Mouse (Mus musculus) cerebellum, adult 9-10 months (tissue): ENCODE data around the gene Atp11a.

Experiments
- DNase-seq: peaks from one replicate; pipeline ENCODE4 v3.0.0; 2022

The Atp11a gene

GRCm38 (mm10) chr8:12825236-12825635 lies 68.4 kb downstream of the Atp11a start:
- no peak for DNase-seq

- DNase-seq, result no peak
Observed at GRCm38 (mm10) chr8:12825686-12826237, 68.9 kb downstream of the Atp11a start.

DNA sequence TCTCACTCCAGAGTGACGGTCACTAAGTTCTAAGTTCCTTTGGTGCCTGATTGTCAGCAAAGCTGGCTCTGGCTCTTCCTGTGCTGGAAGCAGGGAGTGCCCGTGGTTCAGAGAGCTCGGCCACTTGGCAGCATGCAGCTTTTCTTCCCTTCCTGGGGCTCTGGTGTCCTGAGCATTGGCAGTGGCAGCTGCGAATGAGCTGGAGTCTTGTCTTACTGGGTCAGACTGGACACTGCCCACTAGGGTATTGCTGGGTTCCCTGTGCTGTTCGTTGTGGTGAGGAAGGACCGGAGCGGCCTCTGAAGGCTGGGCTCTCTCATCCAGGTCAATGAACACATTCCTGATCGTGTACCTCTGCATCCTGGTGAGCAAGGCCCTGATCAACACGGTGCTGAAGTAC lies 70.3 kb downstream of the Atp11a start:
- no peak for DNase-seq

DNA sequence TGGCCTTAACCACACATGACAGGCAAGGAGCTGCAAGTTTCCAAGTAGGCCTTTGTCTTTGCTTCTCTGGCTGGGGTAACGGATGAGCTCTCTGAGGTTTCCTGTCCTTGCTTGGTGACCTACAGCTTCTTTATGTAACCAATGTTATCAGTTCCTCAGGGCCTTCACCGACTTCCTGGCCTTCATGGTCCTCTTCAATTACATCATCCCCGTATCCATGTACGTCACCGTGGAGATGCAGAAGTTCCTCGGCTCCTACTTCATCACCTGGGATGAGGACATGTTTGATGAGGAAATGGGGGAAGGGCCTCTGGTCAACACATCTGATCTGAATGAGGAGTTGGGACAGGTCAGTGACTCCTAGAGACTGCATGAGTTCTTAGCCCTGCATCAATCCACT lies 71.5 kb downstream of the Atp11a start:
- no peak for DNase-seq

DNA sequence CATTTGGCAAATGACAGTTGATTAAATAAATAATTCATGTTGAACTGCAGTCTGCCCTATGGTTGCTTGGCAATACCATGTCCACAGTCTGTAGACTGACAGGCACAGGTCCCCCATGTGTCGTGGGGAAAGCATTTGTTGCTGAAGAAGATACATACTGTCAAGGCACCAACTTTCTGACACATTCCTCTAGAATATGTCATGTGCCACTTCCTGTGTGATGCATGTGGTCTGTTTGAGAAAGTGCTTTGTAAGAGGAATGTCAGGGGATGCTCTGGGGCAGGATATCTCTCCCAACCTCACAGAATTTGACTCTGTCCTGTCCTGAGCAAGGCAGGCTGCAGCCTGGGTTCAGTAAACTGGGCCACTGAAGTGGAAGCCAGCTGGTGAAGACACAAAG lies 72.6 kb downstream of the Atp11a start:
- no peak for DNase-seq

GRCm38 (mm10) chr8:12831659-12832589 lies 75.1 kb downstream of the Atp11a start:
- DNase-seq, result no peak

- no peak for DNase-seq
Observed at GRCm38 (mm10) chr8:12833616-12834015, 76.8 kb downstream of the Atp11a start.

DNA sequence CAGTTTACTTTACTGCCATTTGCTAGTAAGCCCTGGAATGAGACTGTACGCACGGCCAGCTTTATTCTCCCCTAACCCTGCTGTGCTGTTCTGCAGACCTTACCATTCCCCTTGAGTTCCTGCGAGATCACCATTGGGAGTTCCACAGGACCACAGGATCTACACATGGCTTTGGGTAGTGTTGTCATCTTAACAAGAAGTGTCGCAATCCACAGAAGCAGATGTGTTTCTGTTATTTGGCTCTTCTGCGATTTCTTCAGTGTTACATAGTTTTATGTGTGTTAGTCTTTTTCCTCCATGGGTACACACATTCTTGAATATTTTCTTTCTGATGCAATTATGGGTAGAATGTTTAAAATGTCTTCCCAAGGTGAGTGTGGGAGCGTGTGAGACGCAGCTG lies 84.0 kb downstream of the Atp11a start:
- DNase-seq, result no peak

GRCm38 (mm10) chr8:12842342-12842995 lies 85.7 kb downstream of the Atp11a start:
- no peak for DNase-seq

- peak; percentile 46 for DNase-seq
Observed at GRCm38 (mm10) chr8:12844347-12844950, 87.6 kb downstream of the Atp11a start.

DNA sequence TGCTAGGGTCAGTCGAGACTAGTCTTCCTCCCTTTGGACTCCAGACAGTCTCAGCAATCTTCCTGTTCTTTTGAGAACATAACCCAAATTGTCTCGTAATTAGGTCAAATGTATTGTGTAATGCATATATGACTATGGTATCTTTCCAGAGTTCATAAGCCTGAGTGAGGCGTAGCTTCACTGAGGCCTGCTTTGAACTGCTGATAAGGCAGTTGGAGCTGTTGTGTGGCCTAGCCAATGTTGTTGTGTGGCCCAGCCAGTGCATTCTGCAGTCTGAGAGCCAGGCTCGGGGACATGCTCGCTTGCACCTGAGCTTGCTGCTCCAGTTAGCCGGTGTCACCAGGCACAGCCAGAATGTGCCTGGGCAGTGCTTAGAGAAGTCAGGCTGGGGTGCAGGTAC lies 89.6 kb downstream of the Atp11a start:
- DNase-seq, result no peak

- DNase-seq, result no peak
Observed at GRCm38 (mm10) chr8:12851241-12851640, 94.4 kb downstream of the Atp11a start.

GRCm38 (mm10) chr8:12856038-12856437 lies 99.2 kb downstream of the Atp11a start:
- DNase-seq, result no peak

- peak; percentile 73 for DNase-seq
Observed at GRCm38 (mm10) chr8:12863061-12863460, 106.2 kb downstream of the Atp11a start.

GRCm38 (mm10) chr8:12863608-12864007 lies 106.8 kb downstream of the Atp11a start:
- no peak for DNase-seq

DNA sequence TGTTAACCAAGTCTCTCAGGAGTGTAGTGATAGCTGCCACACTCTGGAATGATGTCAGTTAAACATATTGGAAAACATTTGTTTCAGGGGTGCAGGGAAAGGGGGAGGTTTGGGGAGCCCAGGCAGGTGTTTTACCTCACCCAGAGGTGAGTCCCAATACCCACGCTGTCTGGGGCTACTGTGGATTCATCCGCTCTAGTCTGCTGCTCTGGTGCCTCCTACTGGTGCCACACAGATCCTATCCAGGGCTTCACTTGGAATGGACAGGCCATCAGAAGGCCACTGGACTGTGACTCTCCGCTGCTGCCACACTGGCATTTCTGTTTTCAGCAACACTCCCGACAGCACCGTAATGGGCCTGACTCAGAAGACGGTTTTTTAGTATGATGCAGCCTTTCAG lies 109.0 kb downstream of the Atp11a start:
- no peak for DNase-seq

DNA sequence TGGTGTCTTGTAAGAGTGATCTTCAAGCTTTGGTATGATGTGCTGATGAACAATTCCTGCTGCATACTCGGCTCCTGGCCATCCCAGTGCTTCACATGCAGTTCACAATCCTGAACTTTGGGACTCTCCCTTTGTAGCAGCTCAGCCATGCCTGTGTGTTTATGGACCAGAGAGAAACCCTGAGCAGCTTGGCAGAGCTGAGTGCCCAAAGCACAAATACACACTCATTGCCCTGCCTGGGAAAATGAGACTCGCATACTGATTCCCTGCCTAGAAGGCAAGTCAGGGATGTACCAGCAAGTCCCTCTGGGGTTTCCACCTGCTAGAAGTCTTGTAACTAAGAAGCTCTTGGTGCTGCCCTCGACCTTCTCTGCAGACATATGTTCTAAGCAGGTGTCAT lies 112.8 kb downstream of the Atp11a start:
- DNase-seq, result peak; percentile 23

DNA sequence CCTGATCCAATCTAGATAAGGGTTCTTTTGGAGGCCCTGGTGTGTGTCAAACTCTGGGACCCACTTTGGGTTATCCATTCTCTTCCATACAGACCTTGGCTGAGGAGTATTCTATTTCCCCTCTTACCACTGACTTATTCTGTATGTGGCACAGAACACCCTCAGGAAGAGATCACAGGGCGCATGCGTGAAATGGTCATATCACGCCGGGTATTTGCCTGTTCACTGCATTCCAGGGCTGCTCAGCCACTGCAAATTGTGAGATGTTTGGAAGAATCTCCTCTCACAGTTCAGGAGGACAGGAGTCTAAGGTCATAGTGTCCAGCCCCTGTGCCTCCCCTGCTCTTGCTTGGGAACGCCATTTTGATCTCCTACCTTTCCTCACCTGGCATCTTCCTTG lies 113.8 kb downstream of the Atp11a start:
- peak; percentile 33 for DNase-seq

DNA sequence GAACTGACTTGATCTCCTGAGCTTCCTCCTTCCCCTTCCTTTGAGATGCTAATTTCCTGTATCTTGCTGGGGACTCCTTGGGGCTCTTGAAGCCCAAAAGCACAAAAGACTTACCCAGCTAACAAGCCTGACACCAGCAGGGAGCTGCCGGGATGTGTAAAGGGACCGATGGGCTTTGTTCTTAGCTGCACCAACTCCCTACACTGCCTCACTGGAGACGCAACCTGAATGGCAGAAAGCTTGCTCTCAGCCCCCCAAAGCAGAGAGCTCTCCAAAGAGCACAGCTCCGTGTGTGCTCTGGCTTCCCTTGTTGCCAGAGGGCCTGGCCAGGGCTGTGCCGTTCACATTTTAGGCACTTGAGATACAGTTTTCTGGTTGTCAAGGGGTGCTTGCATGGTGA lies 114.6 kb downstream of the Atp11a start:
- DNase-seq, result peak; percentile 17

DNA sequence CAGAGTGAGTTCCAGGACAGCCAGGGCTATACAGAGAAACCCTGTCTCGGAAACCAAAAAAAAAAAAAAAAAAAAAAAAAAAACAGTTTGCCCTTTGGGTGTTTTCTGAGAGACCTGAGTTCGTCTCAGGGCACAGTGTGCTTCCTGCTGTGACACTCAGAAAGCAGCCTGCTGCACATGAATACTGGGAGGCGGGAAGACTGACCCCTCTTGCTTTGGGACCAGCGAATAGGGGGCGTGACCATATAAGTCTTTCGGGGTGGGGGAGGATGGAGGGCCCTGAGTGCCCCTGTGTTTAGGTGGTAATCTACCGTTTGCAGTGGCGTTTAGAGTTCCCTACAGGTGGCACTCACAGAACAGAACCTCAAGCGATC lies 116.2 kb downstream of the Atp11a start:
- no peak for DNase-seq

DNA sequence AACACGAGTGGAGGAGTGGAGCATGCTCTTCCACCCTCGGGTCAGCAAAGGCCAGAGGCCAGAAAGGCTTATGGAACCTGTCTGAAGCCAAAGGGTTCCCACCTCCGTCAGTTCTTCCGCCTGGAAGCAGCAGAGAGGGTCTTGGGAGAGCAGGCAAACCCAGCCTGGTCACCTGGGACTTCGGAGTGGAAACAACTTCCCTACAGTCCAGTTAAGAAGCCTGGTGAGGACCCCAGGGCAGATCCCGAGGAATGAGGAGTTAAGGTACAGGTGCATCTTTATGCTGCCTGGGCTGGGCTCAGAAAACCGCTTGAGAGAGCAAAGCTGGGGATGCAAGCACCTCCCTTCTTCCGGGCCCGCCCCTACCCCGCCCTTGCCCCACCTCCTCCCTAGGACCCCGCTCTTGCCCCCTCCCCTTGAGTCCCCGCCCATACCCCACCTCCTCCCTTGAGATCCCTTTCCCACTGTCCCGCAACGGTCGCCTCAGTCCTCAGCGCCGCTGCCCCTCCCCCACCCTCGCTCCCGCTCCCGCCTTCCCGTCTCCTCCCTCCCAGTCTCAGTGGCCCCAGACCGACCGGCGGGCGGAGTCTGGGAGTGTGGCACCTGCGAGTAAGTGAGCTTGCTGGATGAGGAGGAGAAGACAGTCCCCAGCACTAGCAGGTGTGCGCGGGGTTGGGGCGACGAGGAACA lies 116.7 kb downstream of the Atp11a start, which contains the start of gene Mcf2l:
Mcf2l (plus strand) TSS at position 450 of the 690 bp plus-strand sequence.
- peak; percentile 82 for DNase-seq

DNA sequence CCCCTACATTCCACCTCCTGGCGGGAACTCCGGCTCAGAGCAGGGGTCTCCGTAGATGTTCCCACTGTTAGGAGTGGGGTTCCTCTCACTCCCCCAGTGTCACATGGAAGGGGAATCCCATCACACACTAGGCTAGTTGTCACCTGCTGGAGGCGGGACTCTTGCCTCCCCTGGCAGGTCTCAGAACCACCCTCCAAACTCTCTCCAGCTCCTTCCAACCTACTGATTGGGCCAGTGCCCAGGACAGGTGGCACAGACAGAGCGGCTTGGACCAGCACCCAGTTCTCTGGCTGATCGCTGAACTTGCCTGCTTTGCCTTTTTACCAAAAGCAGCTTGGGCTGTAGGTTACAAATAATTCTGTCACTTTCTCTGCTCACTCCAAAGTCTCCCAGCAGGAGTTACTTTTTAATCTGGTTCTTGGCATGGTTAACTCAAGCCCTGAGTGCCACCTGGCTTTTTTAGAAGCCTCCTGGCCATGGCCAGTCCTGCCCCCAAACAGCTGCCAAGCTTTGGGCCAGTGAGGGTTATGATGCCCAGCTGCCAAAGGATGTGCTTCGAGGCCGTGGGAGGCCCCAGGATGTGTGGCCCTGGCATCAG lies 117.5 kb downstream of the Atp11a start:
- peak; percentile 98 for DNase-seq
